In genomic region chr19:26383961-26384381, GRCm38 (mm10) we compare ENCODE assay signal across 30 mouse cellular contexts.
A peak's percentile ranks its signal among the peaks of the same experiment; 100 is the strongest.
DNase-seq lines count a peak whose midpoint lies in the region; ATAC-seq and TF ChIP-seq lines count a peak whose summit lies in the region.
"Had no signal": no experiment of that assay in that cellular context is flagged by ENCODE, and none has a peak within 500 bp of the region (broad histone marks: within the 10 kb centered on the region; RNA-seq: fewer than 3 reads in every experiment).

No protein-coding gene starts in this region.

- TF ChIP-seq CTCF in forebrain, postnatal 0 days (IDR thresholded peaks at IDR 0.05; ENCODE audit: low read depth): no peak
- no peak for TF ChIP-seq CTCF in cerebellum, adult 2 months (IDR thresholded peaks at IDR 0.05; ENCODE audit: borderline replicate concordance, insufficient read depth, low read depth, low read length)

- WGBS in forebrain, embryonic 14.5 days: 55% methylated on average over 4 of the region's 4 CpGs
- 94% methylated on average over 4 of the region's 4 CpGs for WGBS in forebrain, embryonic 10.5 days
- WGBS in forebrain, postnatal 0 days: 41% methylated on average over 4 of the region's 4 CpGs
- WGBS in cerebellum, adult 2 months: 37% methylated on average over 4 of the region's 4 CpGs

- TF ChIP-seq POLR2A in cerebellum, adult 2 months (IDR thresholded peaks at IDR 0.05; ENCODE audit: borderline replicate concordance, insufficient read depth, low read length): no peak

- ATAC-seq in forebrain, embryonic 14.5 days: peak; percentile 89; the same call in 1 of the 2 replicates
- ATAC-seq in forebrain, postnatal 0 days: no peak
- ATAC-seq: inflammation-experienced regulatory T-cells, adult 6 months; liver, postnatal 0 days; lung, postnatal 0 days; midbrain, embryonic 15.5 days had no signal

- H3K4me3 ChIP-seq in forebrain, embryonic 14.5 days (ENCODE audit: low read depth, low read length): no peak overlapping the region
- no peak overlapping the region for H3K4me3 ChIP-seq in forebrain, embryonic 10.5 days
- no peak overlapping the region for H3K4me3 ChIP-seq in forebrain, postnatal 0 days (ENCODE audit: low read depth, low read length)
- no peak overlapping the region for H3K4me3 ChIP-seq in cerebellum, adult 2 months (replicated peaks; ENCODE audit: insufficient read depth, low read depth, low read length)
- H3K4me3 ChIP-seq: embryonic facial prominence, embryonic 15.5 days; heart, embryonic 15.5 days; limb, embryonic 12.5 days; midbrain, embryonic 15.5 days; neural tube, embryonic 12.5 days; stomach, embryonic 15.5 days had no signal

- H3K4me1 ChIP-seq in forebrain, embryonic 14.5 days (ENCODE audit: control insufficient read depth, insufficient read depth, low read length): peaks cover 6% of the 10 kb centered on the region
- no peaks in the 10 kb centered on the region for H3K4me1 ChIP-seq in forebrain, embryonic 10.5 days
- H3K4me1 ChIP-seq in forebrain, postnatal 0 days (ENCODE audit: insufficient read depth): peaks cover 8% of the 10 kb centered on the region; the same call in 1 of the 2 replicates
- H3K4me1 ChIP-seq in cerebellum, adult 2 months (ENCODE audit: control insufficient read depth, insufficient read depth, low read length): no peaks in the 10 kb centered on the region
- H3K4me1 ChIP-seq: embryonic facial prominence, embryonic 15.5 days; heart, embryonic 15.5 days; limb, embryonic 12.5 days; midbrain, embryonic 15.5 days; neural tube, embryonic 12.5 days; stomach, embryonic 15.5 days had no signal

- no peak overlapping the region; the same call in 1 of the 2 replicates for H3K27ac ChIP-seq in forebrain, embryonic 14.5 days (ENCODE audit: low read depth, low read length)
- H3K27ac ChIP-seq in forebrain, embryonic 10.5 days: no peak overlapping the region
- H3K27ac ChIP-seq in forebrain, postnatal 0 days (ENCODE audit: low read depth, low read length): no peak overlapping the region
- H3K27ac ChIP-seq in cerebellum, adult 2 months (ENCODE audit: insufficient read depth, low read length): no peak overlapping the region
- H3K27ac ChIP-seq: embryonic facial prominence, embryonic 15.5 days; heart, embryonic 15.5 days; hindbrain, embryonic 14.5 days; kidney, postnatal 0 days; limb, embryonic 12.5 days; macrophage; midbrain, embryonic 15.5 days; neural tube, embryonic 12.5 days; stomach, embryonic 15.5 days had no signal

- H3K36me3 ChIP-seq in forebrain, embryonic 14.5 days (ENCODE audit: control insufficient read depth, insufficient read depth, low read length): no peaks in the 10 kb centered on the region
- no peaks in the 10 kb centered on the region for H3K36me3 ChIP-seq in forebrain, embryonic 10.5 days (replicated peaks)
- no peaks in the 10 kb centered on the region for H3K36me3 ChIP-seq in forebrain, postnatal 0 days (ENCODE audit: insufficient read depth)
- H3K36me3 ChIP-seq: embryonic facial prominence, embryonic 15.5 days; heart, embryonic 15.5 days; limb, embryonic 12.5 days; midbrain, embryonic 15.5 days; neural tube, embryonic 12.5 days; stomach, embryonic 15.5 days had no signal

- no peak overlapping the region for H3K4me2 ChIP-seq in forebrain, embryonic 14.5 days (ENCODE audit: low read length)
- H3K4me2 ChIP-seq in forebrain, postnatal 0 days (ENCODE audit: low read depth): no peak overlapping the region
- H3K4me2 ChIP-seq: embryonic facial prominence, embryonic 15.5 days; heart, embryonic 15.5 days; hindbrain, embryonic 14.5 days; limb, embryonic 12.5 days; liver, embryonic 11.5 days; midbrain, embryonic 15.5 days; neural tube, embryonic 12.5 days; stomach, embryonic 15.5 days had no signal

- H3K9me3 ChIP-seq in forebrain, embryonic 14.5 days (replicated peaks; ENCODE audit: control insufficient read depth, low read length): no peaks in the 10 kb centered on the region
- no peaks in the 10 kb centered on the region for H3K9me3 ChIP-seq in forebrain, embryonic 10.5 days
- H3K9me3 ChIP-seq in forebrain, postnatal 0 days (ENCODE audit: low read length): no peaks in the 10 kb centered on the region
- H3K9me3 ChIP-seq: embryonic facial prominence, embryonic 15.5 days; heart, embryonic 15.5 days; midbrain, embryonic 15.5 days; neural tube, embryonic 12.5 days; stomach, embryonic 15.5 days had no signal

- peak; percentile 92 for DNase-seq in forebrain, embryonic 14.5 days (ENCODE audit: low spot score)
- no peak for DNase-seq in forebrain, embryonic 10.5 days (ENCODE audit: extremely low spot score, low spot score)
- DNase-seq in left cerebral cortex, adult 18-20 months (ENCODE audit: low spot score in 2 of 2): peak; percentile 11 to 13
- DNase-seq in left cerebral cortex, adult 8-10 months (ENCODE audit: low spot score in 2 of 2): no peak
- DNase-seq in brain, adult 2 months (ENCODE audit: low read depth, low spot score): peak; percentile 61
- peak; percentile 47 for DNase-seq in forebrain, postnatal 0 days
- no peak for DNase-seq in cerebellum, adult 2 months
- DNase-seq in cerebellum, adult 9-11 months: no peak
- DNase-seq: adrenal gland, postnatal 25 days; cerebellum, adult 18-20 months; cerebellum, postnatal 36 days; embryo, embryonic 11 days; heart, postnatal 36 days; kidney, adult 2 months; liver, postnatal 0 days; right cerebral cortex, postnatal 4 days; thymus, adult 18-20 months; thymus, postnatal 36 days had no signal

- no peak overlapping the region for H3K9ac ChIP-seq in forebrain, embryonic 14.5 days (ENCODE audit: low read length)
- H3K9ac ChIP-seq in forebrain, postnatal 0 days: no peak overlapping the region
- H3K9ac ChIP-seq: embryonic facial prominence, embryonic 15.5 days; heart, embryonic 15.5 days; hindbrain, embryonic 14.5 days; limb, embryonic 12.5 days; liver, postnatal 0 days; midbrain, embryonic 15.5 days; neural tube, embryonic 12.5 days; stomach, embryonic 15.5 days had no signal

- H3K27me3 ChIP-seq in forebrain, embryonic 14.5 days (replicated peaks; ENCODE audit: control insufficient read depth, insufficient read depth, low read length): no peaks in the 10 kb centered on the region
- H3K27me3 ChIP-seq in forebrain, embryonic 10.5 days (ENCODE audit: poor library complexity, severe bottlenecking): no peaks in the 10 kb centered on the region
- H3K27me3 ChIP-seq in forebrain, postnatal 0 days (ENCODE audit: insufficient read depth, low read length): no peaks in the 10 kb centered on the region
- no peaks in the 10 kb centered on the region for H3K27me3 ChIP-seq in cerebellum, adult 2 months (ENCODE audit: control insufficient read depth, insufficient read depth, low read length)
- H3K27me3 ChIP-seq: embryonic facial prominence, embryonic 15.5 days; heart, embryonic 15.5 days; limb, embryonic 12.5 days; midbrain, embryonic 15.5 days; neural tube, embryonic 12.5 days; stomach, embryonic 15.5 days had no signal

Comparison
In these comparisons a context has a peak if more than half of its experiments do, and no peak if none do; other contexts are left out.
1. DNase-seq: peak in forebrain, embryonic 14.5 days (single experiment), left cerebral cortex, adult 18-20 months (2 of 2), brain, adult 2 months (single experiment) and forebrain, postnatal 0 days (single experiment); none in forebrain, embryonic 10.5 days (single experiment), left cerebral cortex, adult 8-10 months (0 of 2), cerebellum, adult 2 months (0 of 2) and cerebellum, adult 9-11 months (single experiment).